Mouse (Mus musculus) liver, adult 2 months (tissue): ENCODE results near the gene Csnk1d.

Experiments used
- CTCF ChIP-seq: fragments of 200-500 bp; IDR thresholded peaks from 2 replicates; pipeline ENCODE4 v1.5.1; 2011; ENCODE audit warnings: low read depth, low read length, control low read depth
- POLR2A ChIP-seq: fragments of 200-500 bp; IDR thresholded peaks from 2 replicates; pipeline ENCODE4 v1.6.1; 2011; ENCODE audit warnings: low read length, control low read depth; ENCODE audit not compliant: insufficient read depth; ENCODE audit errors: extremely low read depth

GRCm38 (mm10) chr11:120938795-120939194 lies 52.3 kb downstream of the Csnk1d start:
- TF ChIP-seq POLR2A (no peak), CTCF (no peak)
